Mouse (Mus musculus) erythroblast, embryonic 14.5 days (primary cell): Measurements from ENCODE around the gene Sord. TPM values are rescaled to one million over a fixed set of nuclear protein-coding genes. Genes with fewer than 3 reads are reported as not detected.

Source experiments
- H3K27me3 ChIP-seq: 2 replicates; pipeline ENCODE4 v1.6.1; 2012; ENCODE audit warnings: inconsistent platforms; ENCODE audit not compliant: control insufficient read depth
- H3K36me3 ChIP-seq: 2 replicates; pipeline ENCODE4 v1.6.1; 2012; ENCODE audit warnings: mild to moderate bottlenecking, inconsistent platforms; ENCODE audit not compliant: control insufficient read depth
- H3K4me1 ChIP-seq: 2 replicates; pipeline ENCODE4 v1.6.1; 2012; ENCODE audit warnings: inconsistent platforms; ENCODE audit not compliant: control insufficient read depth
- H3K4me3 ChIP-seq: replicated peaks from 2 replicates; pipeline ENCODE3; 2012; ENCODE audit warnings: moderate library complexity, mild to moderate bottlenecking, inconsistent platforms
- H3K9me3 ChIP-seq: 2 replicates; pipeline ENCODE4 v1.6.1; 2012; ENCODE audit warnings: low read length, inconsistent platforms, mixed read lengths; ENCODE audit not compliant: control insufficient read depth
- GATA1 ChIP-seq: IDR thresholded peaks from 2 replicates; pipeline ENCODE4 v1.6.1; 2012; ENCODE audit warnings: low read length, inconsistent platforms, mixed read lengths
- TAL1 ChIP-seq: IDR thresholded peaks from 3 replicates; pipeline ENCODE4 v1.6.1; 2012; ENCODE audit warnings: low read length, inconsistent platforms, mixed read lengths
- polyA plus RNA-seq: library from polyadenylated mRNA; stranded (reverse); fragments of >175 nt; gene quantifications from 2 replicates; pipeline ENCODE4 v1.2.3, GENCODE M21; 2012

Sord gene
- polyA plus RNA-seq, 1 experiment, result 2.0 TPM

- Histone ChIP-seq H3K36me3 (no peaks in the 10 kb centered on the region), H3K4me3 (no peak overlapping the region), H3K9me3 (peaks cover 2% of the 10 kb centered on the region; the same call in 1 of the 2 replicates), H3K27me3 (peaks cover 79% of the 10 kb centered on the region), H3K4me1 (no peaks in the 10 kb centered on the region)
- TF ChIP-seq GATA1 (no peak), TAL1 (no peak)
Observed at GRCm38 (mm10) chr2:122305097-122305892, 70.7 kb downstream of the Sord start.

GRCm38 (mm10) chr2:122306184-122306583 lies 71.6 kb downstream of the Sord start:
- Histone ChIP-seq H3K9me3 (peaks cover 2% of the 10 kb centered on the region; the same call in 1 of the 2 replicates), H3K27me3 (peaks cover 76% of the 10 kb centered on the region), H3K36me3 (no peaks in the 10 kb centered on the region), H3K4me3 (no peak overlapping the region), H3K4me1 (no peaks in the 10 kb centered on the region)
- TF ChIP-seq TAL1 (no peak), GATA1 (no peak)

- no peaks in the 10 kb centered on the region for H3K9me3 ChIP-seq
- H3K36me3 ChIP-seq, result no peaks in the 10 kb centered on the region
- H3K4me1 ChIP-seq, result no peaks in the 10 kb centered on the region
- H3K27me3 ChIP-seq, result peaks cover 82% of the 10 kb centered on the region
- TF ChIP-seq GATA1, result no peak
- no peak for TF ChIP-seq TAL1
- no peak overlapping the region for H3K4me3 ChIP-seq
Observed at GRCm38 (mm10) chr2:122309647-122310046, 75.1 kb downstream of the Sord start.

- Histone ChIP-seq H3K36me3 (no peaks in the 10 kb centered on the region), H3K4me1 (no peaks in the 10 kb centered on the region), H3K9me3 (no peaks in the 10 kb centered on the region), H3K27me3 (peaks cover 78% of the 10 kb centered on the region), H3K4me3 (no peak overlapping the region)
- TF ChIP-seq GATA1, result no peak
Observed at GRCm38 (mm10) chr2:122311561-122311960, 77.0 kb downstream of the Sord start.

- peaks cover 73% of the 10 kb centered on the region for H3K27me3 ChIP-seq
- no peaks in the 10 kb centered on the region for H3K9me3 ChIP-seq
- no peaks in the 10 kb centered on the region for H3K36me3 ChIP-seq
- TF ChIP-seq TAL1 (no peak), GATA1 (no peak)
- no peaks in the 10 kb centered on the region for H3K4me1 ChIP-seq
- no peak overlapping the region for H3K4me3 ChIP-seq
Observed at GRCm38 (mm10) chr2:122312722-122313417, 78.3 kb downstream of the Sord start.

GRCm38 (mm10) chr2:122313536-122313935 lies 79.0 kb downstream of the Sord start, which contains the start of gene Duoxa1:
Gene Duoxa1, minus strand, starts transcription at chr2:122313730.
- Histone ChIP-seq H3K9me3 (no peaks in the 10 kb centered on the region), H3K4me3 (no peak within 1 kb of the TSS), H3K27me3 (peaks cover 71% of the 10 kb centered on the region), H3K4me1 (no peaks in the 10 kb centered on the region), H3K36me3 (no peaks in the 10 kb centered on the region)
- TF ChIP-seq TAL1, result no peak
- no peak for TF ChIP-seq GATA1

Other genes with a start within 250 kb of the Sord start
- gene Eif3j1, start 206.2 kb upstream of the Sord start, polyA plus RNA-seq, result 23.2 and 31.3 TPM in 2 replicates
- gene Spg11, start 116.4 kb upstream of the Sord start, polyA plus RNA-seq, result 0.03 and 0.06 TPM in 2 replicates
- 1.1 and 1.6 TPM in 2 replicates for gene B2m, start 87.1 kb upstream of the Sord start, polyA plus RNA-seq
- gene Trim69, start 74.0 kb upstream of the Sord start, polyA plus RNA-seq, result not detected in 2 replicates
- not detected in 2 replicates for gene Patl2, start 48.6 kb upstream of the Sord start, polyA plus RNA-seq
- gene Terb2, start 48.5 kb upstream of the Sord start, polyA plus RNA-seq, result not detected in 2 replicates
- gene Duox2, start 63.7 kb downstream of the Sord start, polyA plus RNA-seq, result not detected in 2 replicates
- gene Duoxa2, start 64.2 kb downstream of the Sord start, polyA plus RNA-seq, result not detected in 2 replicates
- not detected in 2 replicates for gene Duoxa1, start 79.0 kb downstream of the Sord start, polyA plus RNA-seq
- not detected in 2 replicates for gene Duox1, start 80.9 kb downstream of the Sord start, polyA plus RNA-seq
- 6.6 and 7.5 TPM in 2 replicates for gene Shf, start 134.4 kb downstream of the Sord start, polyA plus RNA-seq
- gene Slc28a2, start 191.7 kb downstream of the Sord start, polyA plus RNA-seq, result not detected in 2 replicates